Mouse (Mus musculus) T-cell, adult 2 months (primary cell): ENCODE data around the gene Tnrc6c.

ENCODE experiments used
- DNase-seq: peaks from one replicate; pipeline ENCODE4 v3.0.0; 2022; ENCODE audit warnings: low spot score

The Tnrc6c gene

GRCm38 (mm10) chr11:117653491-117654351 is at the start of gene Tnrc6c:
Tnrc6c (plus strand) TSS chr11:117654289.
- peak; percentile 86 for DNase-seq

- DNase-seq, result no peak
Measured at GRCm38 (mm10) chr11:117606137-117606536, 48.0 kb upstream of the Tnrc6c start.

- no peak for DNase-seq
Measured at GRCm38 (mm10) chr11:117606605-117607203, 47.4 kb upstream of the Tnrc6c start.

GRCm38 (mm10) chr11:117608141-117608789 is 45.8 kb upstream of the Tnrc6c start:
- no peak for DNase-seq

GRCm38 (mm10) chr11:117608976-117609375 is 45.1 kb upstream of the Tnrc6c start:
- no peak for DNase-seq

- no peak for DNase-seq
Measured at GRCm38 (mm10) chr11:117610589-117610988, 43.5 kb upstream of the Tnrc6c start.

GRCm38 (mm10) chr11:117611068-117611467 is 43.0 kb upstream of the Tnrc6c start:
- DNase-seq, result peak; percentile 81

GRCm38 (mm10) chr11:117611860-117612259 is 42.2 kb upstream of the Tnrc6c start:
- no peak for DNase-seq

GRCm38 (mm10) chr11:117612885-117613284 is 41.2 kb upstream of the Tnrc6c start:
- no peak for DNase-seq

- no peak for DNase-seq
Measured at GRCm38 (mm10) chr11:117617368-117617908, 36.7 kb upstream of the Tnrc6c start.

- DNase-seq, result no peak
Measured at GRCm38 (mm10) chr11:117618214-117618613, 35.9 kb upstream of the Tnrc6c start.

- no peak for DNase-seq
Measured at GRCm38 (mm10) chr11:117618774-117619173, 35.3 kb upstream of the Tnrc6c start.

GRCm38 (mm10) chr11:117619581-117619980 is 34.5 kb upstream of the Tnrc6c start:
- DNase-seq, result no peak

GRCm38 (mm10) chr11:117625196-117625595 is 28.9 kb upstream of the Tnrc6c start:
- DNase-seq, result no peak

GRCm38 (mm10) chr11:117626557-117626956 is 27.5 kb upstream of the Tnrc6c start:
- DNase-seq, result no peak

- peak; percentile 37 for DNase-seq
Measured at GRCm38 (mm10) chr11:117627060-117627562, 27.0 kb upstream of the Tnrc6c start.

GRCm38 (mm10) chr11:117627746-117628311 is 26.3 kb upstream of the Tnrc6c start:
- no peak for DNase-seq

GRCm38 (mm10) chr11:117628312-117628779 is 25.7 kb upstream of the Tnrc6c start:
- DNase-seq, result no peak

GRCm38 (mm10) chr11:117629865-117630264 is 24.2 kb upstream of the Tnrc6c start:
- no peak for DNase-seq

GRCm38 (mm10) chr11:117630868-117631565 is 23.1 kb upstream of the Tnrc6c start:
- no peak for DNase-seq

GRCm38 (mm10) chr11:117633310-117633709 is 20.8 kb upstream of the Tnrc6c start:
- DNase-seq, result no peak
